ENCODE assay signal across 26 mouse cellular contexts in genomic region chr13:32426906-32427305, GRCm38 (mm10).
"Had no signal": no experiment of that assay in that cellular context is flagged by ENCODE, and none has a peak within 500 bp of the region (broad histone marks: within the 10 kb centered on the region; RNA-seq: fewer than 3 reads in every experiment).

No protein-coding gene starts in this region.

- DNase-seq: gastrocnemius, adult 2 months; gastrocnemius, postnatal 10 days; gastrocnemius, postnatal 36 days; heart, adult 18-20 months; heart, postnatal 10 days; heart, postnatal 36 days; kidney, adult 18-20 months; kidney, adult 8-10 months; kidney, postnatal 10 days; kidney, postnatal 25 days; kidney, postnatal 4 days; layer of hippocampus, postnatal 36 days; lung, adult 18-20 months had no signal

- ATAC-seq: hindbrain, embryonic 16.5 days; inflammation-experienced regulatory T-cells, adult 6 months; intestine, embryonic 15.5 days; intestine, postnatal 0 days; liver, embryonic 12.5 days had no signal

- H3K27me3 ChIP-seq: heart, embryonic 12.5 days; hindbrain, embryonic 12.5 days; intestine, embryonic 15.5 days; limb, embryonic 15.5 days; liver, embryonic 12.5 days had no signal

- H3K4me3 ChIP-seq: gastrocnemius, adult 2 months; heart, embryonic 10.5 days; heart, embryonic 12.5 days; hindbrain, embryonic 12.5 days; intestine, embryonic 15.5 days; layer of hippocampus, adult 2 months; limb, embryonic 12.5 days; limb, embryonic 15.5 days; liver, embryonic 12.5 days had no signal

- H3K9ac ChIP-seq: heart, embryonic 12.5 days; hindbrain, embryonic 12.5 days; hindbrain, embryonic 14.5 days; intestine, embryonic 15.5 days; limb, embryonic 12.5 days; limb, embryonic 15.5 days; liver, embryonic 12.5 days; liver, embryonic 14.5 days had no signal

- H3K4me1 ChIP-seq: heart, embryonic 10.5 days; heart, embryonic 12.5 days; hindbrain, embryonic 12.5 days; intestine, embryonic 15.5 days; liver, embryonic 12.5 days had no signal

- H3K9me3 ChIP-seq: heart, embryonic 10.5 days; heart, embryonic 12.5 days; hindbrain, embryonic 12.5 days; intestine, embryonic 15.5 days; limb, embryonic 12.5 days; limb, embryonic 15.5 days; liver, embryonic 12.5 days had no signal

- H3K36me3 ChIP-seq: heart, embryonic 10.5 days; heart, embryonic 12.5 days; hindbrain, embryonic 12.5 days; intestine, embryonic 15.5 days; limb, embryonic 12.5 days; limb, embryonic 15.5 days; liver, embryonic 12.5 days had no signal

- H3K4me2 ChIP-seq: heart, embryonic 12.5 days; hindbrain, embryonic 12.5 days; hindbrain, embryonic 14.5 days; intestine, embryonic 15.5 days; limb, embryonic 12.5 days; limb, embryonic 15.5 days; liver, embryonic 12.5 days had no signal

- H3K27ac ChIP-seq: gastrocnemius, adult 2 months; heart, embryonic 10.5 days; hindbrain, embryonic 12.5 days; hindbrain, embryonic 14.5 days; intestine, embryonic 15.5 days; layer of hippocampus, adult 2 months; limb, embryonic 15.5 days; liver, embryonic 12.5 days; liver, embryonic 14.5 days had no signal
